24 mouse cellular contexts compared by ENCODE assay signal in the genomic region with DNA sequence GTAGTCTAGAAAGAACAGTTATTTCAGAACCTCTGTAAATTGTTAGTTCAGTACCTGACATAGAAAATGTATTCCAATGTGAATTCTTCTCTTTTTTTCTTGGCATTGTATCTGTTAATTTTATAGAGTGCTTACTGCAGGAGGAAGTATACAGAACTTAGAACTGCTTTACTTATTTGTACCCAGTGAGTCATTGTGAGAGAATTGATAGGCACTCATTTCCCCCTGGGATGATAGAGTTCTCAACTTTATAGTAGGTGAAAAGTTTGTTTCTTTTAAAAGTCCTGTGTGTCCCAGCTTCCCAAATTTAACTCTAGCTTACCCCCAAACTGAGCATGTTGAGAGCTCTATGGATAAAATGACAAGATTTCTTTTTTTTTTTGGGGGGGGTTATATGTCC. TPM values are rescaled to one million over a fixed set of nuclear protein-coding genes. Genes with fewer than 3 reads are reported as not detected.
A peak's percentile ranks its signal among the peaks of the same experiment; 100 is the strongest.
DNase-seq lines count a peak whose midpoint lies in the region; ATAC-seq and TF ChIP-seq lines count a peak whose summit lies in the region.
"Had no signal": no experiment of that assay in that cellular context is flagged by ENCODE, and none has a peak within 500 bp of the region (broad histone marks: within the 10 kb centered on the region; RNA-seq: fewer than 3 reads in every experiment).

No protein-coding gene starts in this region.

- no peak for TF ChIP-seq CTCF in gastrocnemius, adult 2 months (IDR thresholded peaks at IDR 0.05)

- ATAC-seq in liver, embryonic 12.5 days: no peak
- ATAC-seq in liver, embryonic 11.5 days (replicated peaks; ENCODE audit: low FRiP score): no peak
- ATAC-seq in liver, embryonic 16.5 days (ENCODE audit: low read depth): no peak
- ATAC-seq: forebrain, embryonic 14.5 days had no signal

- H3K27ac ChIP-seq in gastrocnemius, adult 2 months: peak overlapping the region; percentile 95
- H3K27ac ChIP-seq in liver, embryonic 12.5 days: no peak overlapping the region
- H3K27ac ChIP-seq in liver, embryonic 11.5 days (ENCODE audit: low read depth, low read length): no peak overlapping the region
- H3K27ac ChIP-seq in liver, embryonic 16.5 days (ENCODE audit: low read length): no peak overlapping the region
- H3K27ac ChIP-seq: embryonic facial prominence, embryonic 10.5 days; kidney, postnatal 0 days; limb, embryonic 15.5 days had no signal

- H3K36me3 ChIP-seq in liver, embryonic 12.5 days: no peaks in the 10 kb centered on the region
- H3K36me3 ChIP-seq in liver, embryonic 11.5 days (ENCODE audit: control insufficient read depth, insufficient read depth, low read length): no peaks in the 10 kb centered on the region
- no peaks in the 10 kb centered on the region for H3K36me3 ChIP-seq in liver, embryonic 16.5 days (ENCODE audit: control insufficient read depth, insufficient read depth)
- H3K36me3 ChIP-seq: embryonic facial prominence, embryonic 10.5 days; limb, embryonic 15.5 days had no signal

- H3K9ac ChIP-seq in liver, embryonic 12.5 days: no peak overlapping the region
- H3K9ac ChIP-seq in liver, embryonic 11.5 days (ENCODE audit: low read depth, low read length): no peak overlapping the region
- H3K9ac ChIP-seq in liver, embryonic 16.5 days (ENCODE audit: low read depth, low read length): no peak overlapping the region
- H3K9ac ChIP-seq: limb, embryonic 15.5 days had no signal

- intact Hi-C loops in gastrocnemius, adult 2 months (cut with DNase I): loop anchor here (10.0 kb wide), 1 partner anchor 70 kb away; no protein-coding TSS in a partner anchor

- DNase-seq in gastrocnemius, adult 2 months: no peak
- DNase-seq in gastrocnemius, postnatal 4 days (ENCODE audit: low spot score in 2 of 2): no peak
- DNase-seq in liver, embryonic 11.5 days (ENCODE audit: low spot score): no peak
- peak; percentile 42 for DNase-seq in A20 (ENCODE audit: low read depth, low spot score)
- DNase-seq in ovary, postnatal 10 days (ENCODE audit: low spot score): no peak
- no peak for DNase-seq in lung, adult 18-20 months
- DNase-seq: adrenal gland, adult 2 months; B cell, adult 2 months; cerebellum, adult 2 months; cerebellum, postnatal 36 days; gastrocnemius, postnatal 25 days; heart, postnatal 14 days; kidney, adult 18-20 months; layer of hippocampus, postnatal 36 days; lung, postnatal 10 days; right cerebral cortex, postnatal 14 days; thymus, adult 18-20 months; thymus, postnatal 4 days had no signal

- H3K4me3 ChIP-seq in gastrocnemius, adult 2 months: peak overlapping the region; percentile 91
- peak overlapping the region; percentile 13; the same call in 1 of the 2 replicates for H3K4me3 ChIP-seq in liver, embryonic 12.5 days
- no peak overlapping the region for H3K4me3 ChIP-seq in liver, embryonic 11.5 days (ENCODE audit: low read depth, low read length)
- 0 out of 2 replicates have a peak overlapping the region, but pooled peaks have one; percentile 8 for H3K4me3 ChIP-seq in liver, embryonic 16.5 days (ENCODE audit: low read depth, low read length)
- H3K4me3 ChIP-seq: embryonic facial prominence, embryonic 10.5 days; limb, embryonic 15.5 days had no signal

- H3K27me3 ChIP-seq in liver, embryonic 12.5 days (replicated peaks): no peaks in the 10 kb centered on the region; the same call in 1 of the 2 replicates
- H3K27me3 ChIP-seq in liver, embryonic 11.5 days (replicated peaks; ENCODE audit: control insufficient read depth, insufficient read depth, low read length): no peaks in the 10 kb centered on the region
- H3K27me3 ChIP-seq in liver, embryonic 16.5 days (ENCODE audit: control insufficient read depth, insufficient read depth, low read depth, low read length): no peaks in the 10 kb centered on the region
- H3K27me3 ChIP-seq: limb, embryonic 15.5 days had no signal

- H3K9me3 ChIP-seq in liver, embryonic 12.5 days (replicated peaks): no peaks in the 10 kb centered on the region
- H3K9me3 ChIP-seq in liver, embryonic 11.5 days (ENCODE audit: control insufficient read depth, low read length): no peaks in the 10 kb centered on the region
- H3K9me3 ChIP-seq in liver, embryonic 16.5 days (replicated peaks; ENCODE audit: control insufficient read depth, low read length): no peaks in the 10 kb centered on the region
- H3K9me3 ChIP-seq: embryonic facial prominence, embryonic 10.5 days; limb, embryonic 15.5 days had no signal

- peak overlapping the region; percentile 41 for H3K4me2 ChIP-seq in liver, embryonic 12.5 days
- H3K4me2 ChIP-seq in liver, embryonic 11.5 days: no peak overlapping the region
- peak overlapping the region; percentile 39 for H3K4me2 ChIP-seq in liver, embryonic 16.5 days (ENCODE audit: low read depth, low read length)
- H3K4me2 ChIP-seq: limb, embryonic 15.5 days had no signal

- peaks cover 19% of the 10 kb centered on the region for H3K4me1 ChIP-seq in liver, embryonic 12.5 days
- no peaks in the 10 kb centered on the region for H3K4me1 ChIP-seq in liver, embryonic 11.5 days (replicated peaks; ENCODE audit: control insufficient read depth, insufficient read depth, low read length)
- H3K4me1 ChIP-seq in liver, embryonic 16.5 days (ENCODE audit: control insufficient read depth, low read depth, low read length): peaks cover 3% of the 10 kb centered on the region; the same call in 1 of the 2 replicates
- H3K4me1 ChIP-seq: embryonic facial prominence, embryonic 10.5 days; limb, embryonic 15.5 days had no signal

RNA-seq across cellular contexts. Expression of gene Wdr44, which starts 2.3 kb away (rescaled TPM):
- total RNA-seq in gastrocnemius, adult 2 months (2021): 10 to 100 TPM; 18.1 to 19.8 TPM
- total RNA-seq in gastrocnemius, postnatal 4 days (2021): 10 to 100 TPM; 26.6 to 30.2 TPM
- 6.4 and 6.8 TPM in 2 replicates for polyA plus RNA-seq in liver, embryonic 12.5 days (2016; fragmentation: Nextera tagmentation; extraction: Ambion mirVana)
- 4.8 and 6.0 TPM in 2 replicates for polyA plus RNA-seq in liver, embryonic 11.5 days (2014; fragmentation: Nextera tagmentation; extraction: Ambion mirVana)
- 4.7 and 5.5 TPM in 2 replicates for polyA plus RNA-seq in liver, embryonic 16.5 days (2015; fragmentation: Nextera tagmentation; extraction: Ambion mirVana)
